Mouse (Mus musculus) erythroblast, embryonic 14.5 days (primary cell): Measurements from ENCODE around the gene Fhod1.

Experiments
- GATA1 ChIP-seq: IDR thresholded peaks from 2 replicates; pipeline ENCODE4 v1.6.1; 2012; ENCODE audit warnings: low read length, inconsistent platforms, mixed read lengths
- TAL1 ChIP-seq: IDR thresholded peaks from 3 replicates; pipeline ENCODE4 v1.6.1; 2012; ENCODE audit warnings: low read length, inconsistent platforms, mixed read lengths

DNA sequence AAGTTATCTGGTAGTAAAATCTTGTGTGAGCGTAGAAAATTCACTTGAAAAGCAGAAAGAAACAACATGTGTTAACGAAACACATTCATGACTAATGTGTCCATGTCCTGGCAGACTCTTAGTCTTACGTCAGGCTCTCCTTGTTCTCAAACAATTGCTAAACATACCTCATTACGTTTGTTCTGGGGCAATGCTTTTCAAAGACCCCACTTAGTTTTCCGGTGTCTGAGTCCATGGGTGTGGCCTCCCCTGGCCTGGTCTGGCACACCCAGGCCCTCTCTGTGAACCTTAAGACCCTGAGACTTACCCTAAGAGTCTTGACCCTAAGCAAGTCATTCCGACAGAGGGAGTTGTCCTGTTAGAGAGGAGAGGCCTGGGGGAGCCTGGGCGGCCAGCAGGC lies 46.2 kb upstream of the Fhod1 start:
- no peak for TF ChIP-seq TAL1
- TF ChIP-seq GATA1: no peak
